Mouse (Mus musculus) left cerebral cortex, adult 9 months (tissue): Measurements from ENCODE around the gene Kif12.

Source experiments
- DNase-seq, 2 experiments: peaks; one replicate each; pipeline ENCODE4 v3.0.0; 2022; ENCODE audit warnings: low spot score in 2 of 2

Gene Kif12

DNA sequence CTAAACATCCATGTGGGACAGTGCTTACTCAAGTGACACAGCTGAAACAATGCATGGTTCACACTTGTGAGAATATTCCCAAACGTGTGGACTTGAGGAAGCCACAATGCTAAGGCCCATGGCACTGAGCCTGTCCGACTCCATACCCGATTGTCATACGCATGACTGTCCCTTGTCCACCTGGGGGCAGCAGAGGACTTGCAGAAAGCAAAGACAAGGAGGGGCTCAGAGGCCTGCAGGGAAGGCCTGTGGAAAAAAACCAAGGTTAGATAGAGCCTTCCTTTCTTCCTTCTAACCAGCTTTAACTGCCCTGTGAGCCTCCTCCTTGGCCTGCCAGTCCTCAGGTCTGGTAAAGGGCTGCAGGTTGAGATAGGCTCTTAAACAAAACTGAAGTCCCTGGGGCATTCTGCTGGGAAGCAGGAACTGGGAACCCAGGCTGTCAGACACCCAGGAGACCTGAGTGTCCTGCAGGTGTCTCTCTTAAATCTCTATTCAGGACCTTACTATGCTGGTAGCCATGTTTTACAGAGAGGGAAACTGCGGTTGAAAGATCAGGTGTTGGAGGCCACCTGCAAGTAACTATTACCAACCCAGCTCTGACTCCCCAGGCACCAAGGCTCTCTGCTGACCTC lies 12.9 kb downstream of the Kif12 start:
- peak; percentile 23 to 86 for DNase-seq

DNA sequence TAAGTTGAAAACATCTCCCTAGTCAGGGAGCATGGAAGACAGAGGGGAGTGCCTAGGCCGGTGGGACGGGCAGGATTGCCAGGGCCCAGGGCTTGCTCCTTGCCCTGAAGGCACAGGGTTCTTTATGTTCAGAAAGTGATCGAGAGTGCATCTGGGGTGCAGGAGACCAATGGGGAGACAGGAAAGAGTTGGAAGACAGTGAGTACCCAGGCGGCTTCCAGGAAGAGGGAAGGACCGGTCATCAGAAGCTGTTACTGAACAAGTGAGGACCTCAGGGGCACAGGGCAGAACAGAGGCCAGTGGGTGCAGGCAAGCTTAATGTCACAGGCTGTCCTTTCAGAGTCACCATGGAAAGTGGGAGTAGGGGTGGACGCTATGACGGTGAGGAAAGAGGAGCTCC lies 13.7 kb downstream of the Kif12 start:
- DNase-seq, result no peak

DNA sequence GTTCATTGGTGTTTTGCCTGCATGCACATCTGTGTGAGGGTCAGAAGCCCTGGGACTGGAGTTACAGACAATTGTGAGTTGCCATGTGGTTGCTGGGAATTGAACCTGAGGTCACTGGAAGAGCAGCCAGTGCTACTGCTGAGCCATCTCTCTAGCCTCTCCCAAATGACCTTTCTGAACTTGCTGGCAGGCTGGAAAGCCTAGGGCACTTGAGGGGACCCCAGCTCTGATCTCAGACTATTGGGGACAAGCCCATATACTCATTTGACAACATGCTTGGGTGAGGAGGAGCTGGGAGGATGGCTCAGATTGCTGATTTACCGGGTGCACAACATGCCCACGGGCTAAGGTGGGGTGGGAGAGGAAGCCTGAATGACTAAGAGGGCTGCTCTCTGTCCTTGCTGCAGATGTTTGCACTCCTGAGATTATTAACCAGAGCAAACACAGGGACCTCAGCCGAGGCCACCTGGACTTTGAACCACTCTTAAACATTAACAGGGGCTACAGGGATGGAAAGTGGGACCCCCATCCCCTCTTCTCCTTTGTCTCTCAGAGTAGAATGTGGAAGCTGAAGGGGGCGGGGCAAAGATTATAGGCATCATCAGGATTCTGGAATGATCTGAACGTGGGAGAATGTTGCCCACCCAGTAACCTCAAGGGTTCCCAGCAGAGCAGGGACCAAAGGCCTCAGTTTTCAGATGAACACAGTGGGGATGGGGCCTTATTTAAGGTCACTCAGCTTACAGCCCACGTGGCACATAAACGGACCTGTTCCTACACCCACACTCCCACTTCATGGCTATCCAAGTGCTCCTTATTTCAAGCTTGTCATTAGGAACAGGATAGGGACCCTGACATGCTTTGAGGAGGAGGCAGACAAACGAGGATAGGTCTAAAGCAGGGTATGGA lies 15.0 kb downstream of the Kif12 start:
- DNase-seq, result no peak

DNA sequence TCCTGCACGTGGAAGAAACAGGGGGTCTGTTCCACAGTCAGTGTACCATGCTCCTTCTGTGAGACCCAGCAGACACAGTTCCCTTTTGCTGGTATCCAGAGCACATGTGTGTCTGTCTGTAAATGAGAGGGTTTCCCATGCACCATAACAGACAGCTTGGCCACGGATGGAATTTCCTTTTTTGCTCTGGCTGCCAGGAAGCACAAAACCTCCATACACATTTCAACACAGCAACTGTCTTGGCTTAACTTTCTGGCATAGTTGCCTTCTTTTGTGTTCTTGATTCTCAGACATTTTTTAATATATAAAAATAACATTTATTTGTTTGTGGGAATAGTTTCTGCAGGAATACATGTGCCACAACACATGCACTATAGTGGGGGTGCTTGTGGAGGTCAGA lies 16.3 kb downstream of the Kif12 start:
- no peak for DNase-seq

DNA sequence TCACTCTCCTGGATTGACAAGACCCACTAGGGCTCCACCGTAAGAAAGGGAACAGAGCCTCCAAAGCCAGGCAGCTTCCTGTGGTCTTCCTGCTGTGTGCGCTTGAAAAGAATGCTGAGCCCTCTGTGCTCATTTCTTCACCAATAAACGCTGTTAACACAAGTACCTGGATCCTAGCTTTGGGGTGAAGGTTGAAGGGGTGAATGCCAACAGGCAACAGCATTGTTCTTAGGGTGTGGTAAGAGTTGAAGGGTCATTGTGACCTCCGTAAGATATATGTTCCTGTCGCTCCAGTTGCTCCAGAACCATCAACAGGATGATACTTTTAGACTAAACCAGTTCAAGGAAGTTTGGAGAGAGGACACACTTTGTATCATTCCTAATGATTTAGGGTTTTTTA lies 17.2 kb downstream of the Kif12 start, which contains the start of gene Ambp:
Ambp (minus strand) TSS at position 101 of the 400 bp plus-strand sequence.
- DNase-seq, result no peak

DNA sequence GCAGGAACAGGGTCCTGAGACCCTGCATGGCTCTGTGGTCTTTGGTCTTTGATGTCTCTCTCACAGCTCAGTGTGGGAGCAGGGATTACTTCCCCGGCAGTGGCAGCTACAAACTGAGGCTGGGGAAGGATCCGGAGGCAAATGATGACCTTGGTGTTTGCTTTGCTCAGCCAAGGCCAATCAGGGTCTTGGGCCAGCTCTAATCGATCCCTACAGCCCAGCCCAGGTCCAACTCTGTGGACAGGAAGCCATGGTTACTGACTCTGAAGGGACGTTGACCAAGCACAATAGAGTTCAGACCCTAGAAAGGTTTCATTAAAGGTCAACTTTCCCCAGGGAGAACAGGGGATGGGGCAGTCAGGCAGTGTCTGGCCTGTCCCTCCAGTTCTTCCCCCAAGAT lies 17.9 kb downstream of the Kif12 start:
- no peak for DNase-seq

DNA sequence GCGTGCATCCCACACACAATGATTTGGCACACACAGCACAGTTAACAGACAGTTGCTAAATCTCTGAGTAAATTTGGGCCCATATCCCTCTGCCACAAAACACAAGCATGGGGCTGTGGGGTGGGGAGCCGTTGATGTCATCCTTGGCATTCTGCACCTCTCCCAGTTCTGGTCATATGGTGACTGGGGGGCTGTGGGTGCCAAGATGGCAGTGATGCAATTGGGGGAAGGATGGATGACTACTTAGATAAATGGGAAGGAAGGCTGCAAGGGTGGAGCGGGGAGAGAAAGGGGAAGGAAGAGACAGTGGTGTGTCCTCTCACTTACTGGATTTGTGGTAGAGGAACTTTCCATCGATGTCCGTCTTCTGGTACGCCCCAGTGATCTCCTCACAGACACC lies 20.8 kb downstream of the Kif12 start:
- DNase-seq, result no peak

DNA sequence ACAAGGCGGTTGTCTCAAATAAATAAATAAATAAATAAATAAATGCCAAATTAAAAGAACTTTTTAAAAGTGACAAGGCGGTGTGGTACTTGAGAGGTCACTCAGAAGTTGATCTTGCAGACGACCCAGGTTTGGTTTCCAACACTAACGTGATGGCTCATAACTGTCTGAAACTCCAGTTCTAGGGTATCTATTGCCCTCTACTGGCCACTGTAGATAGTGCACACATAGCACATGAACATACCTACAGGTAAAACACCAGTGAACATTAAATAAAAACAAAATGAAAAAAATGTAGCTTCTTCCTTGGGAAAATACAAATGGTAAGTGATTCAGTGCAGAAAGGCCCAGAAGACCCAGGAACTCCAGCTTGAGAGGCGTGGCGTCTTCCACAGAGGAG lies 24.7 kb downstream of the Kif12 start:
- DNase-seq, result no peak

DNA sequence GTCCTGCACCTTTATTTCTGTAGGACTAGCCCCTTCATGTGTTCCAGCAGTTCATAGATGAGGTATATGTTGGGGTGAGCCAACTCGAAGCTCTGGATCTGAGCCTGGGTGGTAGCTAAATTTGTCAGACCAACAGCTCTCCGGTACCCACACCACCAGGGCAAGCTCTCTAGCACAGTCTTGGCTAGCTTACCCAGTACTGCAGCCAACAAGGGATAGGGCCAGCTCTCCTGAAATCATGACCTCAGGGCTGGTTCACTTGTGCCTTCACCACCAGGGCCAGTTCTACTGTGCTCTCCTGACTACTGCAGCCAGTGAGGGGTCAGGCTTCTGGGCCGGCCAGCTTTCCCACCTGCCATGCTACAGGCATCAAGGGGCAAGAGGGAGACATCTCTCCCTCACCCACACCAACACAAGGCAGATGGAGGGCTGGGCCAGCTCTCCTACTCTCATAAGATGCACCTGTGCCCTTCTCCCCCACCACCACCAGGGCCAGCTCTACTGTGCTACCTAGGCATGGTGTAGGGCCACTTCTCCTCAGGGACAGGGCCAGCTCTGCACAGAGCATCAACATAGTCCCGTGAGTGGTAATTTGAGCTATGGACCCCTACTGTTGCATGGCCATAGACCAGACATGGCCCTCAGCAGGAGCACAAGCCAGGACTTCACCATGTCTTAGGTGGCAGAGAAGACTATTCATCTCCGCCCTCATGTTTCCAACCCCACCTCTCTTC lies 41.9 kb downstream of the Kif12 start:
- no peak for DNase-seq

DNA sequence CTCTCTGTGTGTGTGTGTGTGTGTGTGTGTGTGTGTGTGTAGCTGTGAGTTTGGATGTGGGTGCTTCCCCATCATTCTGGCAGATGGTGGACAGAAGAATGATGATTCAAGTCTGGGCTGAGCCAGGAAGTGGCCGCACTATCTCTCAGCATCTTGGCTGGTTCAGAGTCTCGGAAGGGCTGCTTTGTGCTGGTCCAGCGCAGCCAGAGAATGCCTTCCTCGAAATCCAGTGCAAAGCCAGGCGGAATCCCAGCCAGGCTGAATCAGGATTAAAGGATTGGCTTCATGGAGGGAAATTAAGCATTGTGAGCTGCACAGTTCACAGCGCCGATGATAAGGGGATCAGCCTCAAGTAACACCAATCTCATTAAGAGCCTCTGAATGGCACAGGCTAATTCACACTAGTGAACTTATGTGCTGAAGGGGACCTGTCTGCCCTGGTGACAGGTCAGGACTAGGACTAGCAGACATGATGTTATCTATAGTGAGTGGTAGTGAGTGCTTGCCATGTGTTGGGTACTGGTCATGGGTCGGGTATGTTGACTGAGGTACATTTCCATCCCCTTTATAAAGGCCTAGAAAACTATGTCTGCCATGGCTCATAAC lies 47.0 kb downstream of the Kif12 start:
- peak in 1 of 2 experiments; percentile 5 for DNase-seq

DNA sequence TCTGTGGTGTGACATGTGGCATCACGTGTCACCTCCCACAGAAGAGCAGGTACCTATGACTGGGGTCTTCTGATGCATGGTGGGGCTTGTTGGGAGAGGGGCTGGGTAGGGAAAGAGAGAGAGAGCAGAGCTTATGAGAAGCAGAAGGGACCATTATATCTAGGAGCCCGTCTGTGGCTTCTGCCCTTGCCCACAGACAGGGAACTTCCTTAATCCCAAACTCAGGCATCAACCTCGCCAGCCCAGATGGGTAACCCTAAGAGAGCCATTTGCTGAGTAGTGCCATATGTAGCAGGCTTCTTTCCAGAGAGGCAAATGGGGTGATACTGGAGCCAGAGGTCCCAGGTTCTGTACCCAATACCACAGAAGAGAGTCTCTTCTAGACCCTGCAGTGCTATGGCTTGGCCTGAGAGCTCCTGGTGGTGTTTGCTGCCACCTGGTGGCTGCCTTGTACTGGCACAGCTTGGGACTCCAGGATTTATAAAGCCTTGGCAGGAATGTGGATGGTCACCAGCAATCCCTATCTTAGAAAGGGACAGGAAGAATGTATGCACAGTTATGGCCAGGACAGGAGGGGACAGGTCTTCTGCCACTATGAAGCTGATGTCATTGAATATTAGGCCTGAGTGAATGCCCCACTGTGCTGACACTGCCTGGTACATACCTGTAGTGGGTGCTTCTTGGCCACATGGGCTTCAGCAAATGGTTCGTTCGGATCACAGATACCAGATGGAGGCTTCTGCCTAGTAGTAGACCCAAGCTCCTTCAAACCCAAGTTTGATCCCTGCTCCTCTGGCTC lies 53.1 kb downstream of the Kif12 start:
- DNase-seq, result peak; percentile 14 to 81
